Mouse (Mus musculus): Measurements from ENCODE around the gene Dgkq. TPM values are rescaled to one million over a fixed set of nuclear protein-coding genes. Genes with fewer than 3 reads are reported as not detected.
"Not testable (repeated sequence)": the region's sequence is repeated elsewhere in the genome, so short reads cannot be mapped to it uniquely, and the experiment has no call there.

Gene Dgkq
- polyA plus RNA-seq, 1 experiment from 2014 or later, result 13.4 TPM

GRCm38 (mm10) chr5:108647820-108648465, 21.5 kb downstream of the Dgkq start:
- Histone ChIP-seq H3K4me1 (no peaks in the 10 kb centered on the region), H3K27ac (no peak overlapping the region), H3K27me3 (ENCODE audit: low read depth, poor library complexity, severe bottlenecking) (no peaks in the 10 kb centered on the region), H3K4me3 (no peak overlapping the region), H3K9me3 (replicated peaks) (no peaks in the 10 kb centered on the region), H3K36me3 (peaks cover 78% of the 10 kb centered on the region)
- DNase-seq (ENCODE audit: low spot score), result peak; percentile 15
- 89% methylated on average over 2 of the region's 2 CpGs for WGBS

- no peaks in the 10 kb centered on the region for H3K27me3 ChIP-seq (ENCODE audit: low read depth, poor library complexity, severe bottlenecking)
- 91% methylated on average over 2 of the region's 2 CpGs for WGBS
- DNase-seq (ENCODE audit: low spot score), result peak; percentile 19
- H3K9me3 ChIP-seq (replicated peaks), result no peaks in the 10 kb centered on the region
- H3K36me3 ChIP-seq, result peaks cover 71% of the 10 kb centered on the region
- no peaks in the 10 kb centered on the region for H3K4me1 ChIP-seq
- H3K27ac ChIP-seq, result no peak overlapping the region
- H3K4me3 ChIP-seq, result no peak overlapping the region
Observed at GRCm38 (mm10) chr5:108647311-108647710, 22.2 kb downstream of the Dgkq start.

- Histone ChIP-seq H3K36me3 (peaks cover 64% of the 10 kb centered on the region), H3K27ac (no peak overlapping the region), H3K4me1 (no peaks in the 10 kb centered on the region), H3K27me3 (ENCODE audit: low read depth, poor library complexity, severe bottlenecking) (no peaks in the 10 kb centered on the region), H3K4me3 (no peak overlapping the region), H3K9me3 (replicated peaks) (no peaks in the 10 kb centered on the region)
- WGBS, result 94% methylated on average over 3 of the region's 3 CpGs
- peak; percentile 13 for DNase-seq (ENCODE audit: low spot score)
Observed at GRCm38 (mm10) chr5:108646343-108646660, 23.2 kb downstream of the Dgkq start.

GRCm38 (mm10) chr5:108645651-108646342, 23.7 kb downstream of the Dgkq start:
- 90% methylated on average over 9 of the region's 9 CpGs for WGBS
- no peak overlapping the region for H3K27ac ChIP-seq
- H3K27me3 ChIP-seq (ENCODE audit: low read depth, poor library complexity, severe bottlenecking), result no peaks in the 10 kb centered on the region
- H3K9me3 ChIP-seq (replicated peaks), result no peaks in the 10 kb centered on the region
- no peaks in the 10 kb centered on the region for H3K4me1 ChIP-seq
- peak; percentile 19 for DNase-seq (ENCODE audit: low spot score)
- peaks cover 62% of the 10 kb centered on the region for H3K36me3 ChIP-seq
- no peak overlapping the region for H3K4me3 ChIP-seq

- peaks cover 41% of the 10 kb centered on the region for H3K36me3 ChIP-seq
- H3K27ac ChIP-seq, result no peak overlapping the region
- DNase-seq (ENCODE audit: low spot score), result no peak
- no peaks in the 10 kb centered on the region for H3K4me1 ChIP-seq
- H3K27me3 ChIP-seq (ENCODE audit: low read depth, poor library complexity, severe bottlenecking), result no peaks in the 10 kb centered on the region
- 88% methylated on average over 2 of the region's 2 CpGs for WGBS
- H3K4me3 ChIP-seq, result no peak overlapping the region
- H3K9me3 ChIP-seq (replicated peaks), result no peaks in the 10 kb centered on the region
Observed at GRCm38 (mm10) chr5:108643674-108644073, 25.8 kb downstream of the Dgkq start.

- no peaks in the 10 kb centered on the region for H3K4me1 ChIP-seq
Observed at GRCm38 (mm10) chr5:108636172-108636571, 33.3 kb downstream of the Dgkq start.

GRCm38 (mm10) chr5:108634088-108634487, 35.4 kb downstream of the Dgkq start:
- H3K36me3 ChIP-seq; H3K4me3 ChIP-seq; H3K4me1 ChIP-seq; DNase-seq (ENCODE audit: low spot score); H3K27me3 ChIP-seq (ENCODE audit: low read depth, poor library complexity, severe bottlenecking); H3K9me3 ChIP-seq (replicated peaks); H3K27ac ChIP-seq: not testable (repeated sequence)
- WGBS, result 92% methylated on average over 2 of the region's 3 CpGs

More at GRCm38 (mm10) chr5:108636172-108636571, 33.3 kb downstream of the Dgkq start:
- no peaks in the 10 kb centered on the region for H3K27me3 ChIP-seq (ENCODE audit: low read depth, poor library complexity, severe bottlenecking)
- no peaks in the 10 kb centered on the region for H3K9me3 ChIP-seq (replicated peaks)
- no peak overlapping the region for H3K4me3 ChIP-seq
- DNase-seq (ENCODE audit: low spot score), result no peak
- no peaks in the 10 kb centered on the region for H3K36me3 ChIP-seq
- 78% methylated on average over 4 of the region's 4 CpGs for WGBS
- no peak overlapping the region for H3K27ac ChIP-seq

GRCm38 (mm10) chr5:108633676-108634075, 35.8 kb downstream of the Dgkq start:
- WGBS, result 80% methylated on average over 4 of the region's 4 CpGs
- no peaks in the 10 kb centered on the region for H3K36me3 ChIP-seq
- no peak overlapping the region for H3K4me3 ChIP-seq
- no peak overlapping the region for H3K27ac ChIP-seq
- H3K4me1 ChIP-seq, result peaks cover 12% of the 10 kb centered on the region
- H3K27me3 ChIP-seq (ENCODE audit: low read depth, poor library complexity, severe bottlenecking), result no peaks in the 10 kb centered on the region
- DNase-seq (ENCODE audit: low spot score), result no peak
- no peaks in the 10 kb centered on the region for H3K9me3 ChIP-seq (replicated peaks)

GRCm38 (mm10) chr5:108629634-108630483, 39.6 kb downstream of the Dgkq start, which contains the start of the genes Gak and Tmem175:
TSS of gene Gak (minus strand) at chr5:108629755.
TSS of gene Tmem175 (plus strand) at chr5:108629770.
- H3K4me1 ChIP-seq, result peaks cover 18% of the 10 kb centered on the region
- under 1% methylated on average over 58 of the region's 58 CpGs for WGBS
- H3K36me3 ChIP-seq, result no peaks in the 10 kb centered on the region
- H3K9me3 ChIP-seq (replicated peaks), result no peaks in the 10 kb centered on the region
- H3K27me3 ChIP-seq (ENCODE audit: low read depth, poor library complexity, severe bottlenecking), result no peaks in the 10 kb centered on the region
- peak within 1 kb of the TSS; percentile 93 for H3K27ac ChIP-seq
- peak; percentile 94 for DNase-seq (ENCODE audit: low spot score)
- H3K4me3 ChIP-seq, result peak within 1 kb of the TSS; percentile 96

- Histone ChIP-seq H3K9me3 (replicated peaks) (no peaks in the 10 kb centered on the region), H3K4me3 (peak overlapping the region; percentile 96), H3K27me3 (ENCODE audit: low read depth, poor library complexity, severe bottlenecking) (no peaks in the 10 kb centered on the region), H3K27ac (peak overlapping the region; percentile 93), H3K36me3 (peaks cover 7% of the 10 kb centered on the region), H3K4me1 (peaks cover 18% of the 10 kb centered on the region)
- no peak for DNase-seq (ENCODE audit: low spot score)
- 3% methylated on average over 32 of the region's 32 CpGs for WGBS
Observed at GRCm38 (mm10) chr5:108628891-108629633, 40.4 kb downstream of the Dgkq start.

GRCm38 (mm10) chr5:108626050-108626660, 43.3 kb downstream of the Dgkq start:
- 90% methylated on average over 4 of the region's 4 CpGs for WGBS

GRCm38 (mm10) chr5:108621870-108622269, 47.6 kb downstream of the Dgkq start:
- no peaks in the 10 kb centered on the region for H3K27me3 ChIP-seq (ENCODE audit: low read depth, poor library complexity, severe bottlenecking)
- no peaks in the 10 kb centered on the region for H3K4me1 ChIP-seq
- H3K36me3 ChIP-seq, result peaks cover 69% of the 10 kb centered on the region
- H3K9me3 ChIP-seq (replicated peaks), result no peaks in the 10 kb centered on the region
- no peak for DNase-seq (ENCODE audit: low spot score)
- 88% methylated on average over 2 of the region's 2 CpGs for WGBS
- H3K27ac ChIP-seq, result no peak overlapping the region
- H3K4me3 ChIP-seq, result no peak overlapping the region

More at GRCm38 (mm10) chr5:108626050-108626660, 43.3 kb downstream of the Dgkq start:
- Histone ChIP-seq H3K9me3 (replicated peaks) (no peaks in the 10 kb centered on the region), H3K27me3 (ENCODE audit: low read depth, poor library complexity, severe bottlenecking) (no peaks in the 10 kb centered on the region), H3K4me3 (no peak overlapping the region), H3K36me3 (peaks cover 36% of the 10 kb centered on the region), H3K27ac (no peak overlapping the region), H3K4me1 (peaks cover 18% of the 10 kb centered on the region)
- DNase-seq (ENCODE audit: low spot score), result no peak

Data from limb, embryonic 10.5 days (tissue).